Mouse (Mus musculus): ENCODE measurements around the gene Frmd5. TPM values are rescaled to one million over a fixed set of nuclear protein-coding genes. Genes with fewer than 3 reads are reported as not detected.

The Frmd5 gene
- total RNA-seq, 1 experiment from 2014 or later, result not detected

GRCm38 (mm10) chr2:121787271-121787670 is 19.6 kb downstream of the Frmd5 start:
- no peak for ATAC-seq (ENCODE audit: extremely low read depth, insufficient number of reproducible peaks, low FRiP score, poor library complexity, severe bottlenecking)

GRCm38 (mm10) chr2:121776219-121776618 is 30.7 kb downstream of the Frmd5 start:
- ATAC-seq (ENCODE audit: extremely low read depth, insufficient number of reproducible peaks, low FRiP score, poor library complexity, severe bottlenecking), result no peak

- no peak for ATAC-seq (ENCODE audit: extremely low read depth, insufficient number of reproducible peaks, low FRiP score, poor library complexity, severe bottlenecking)
Measured at GRCm38 (mm10) chr2:121764851-121765250, 42.0 kb downstream of the Frmd5 start.

- no peak for ATAC-seq (ENCODE audit: extremely low read depth, insufficient number of reproducible peaks, low FRiP score, poor library complexity, severe bottlenecking)
Measured at GRCm38 (mm10) chr2:121761861-121762260, 45.0 kb downstream of the Frmd5 start.

- no peak for ATAC-seq (ENCODE audit: extremely low read depth, insufficient number of reproducible peaks, low FRiP score, poor library complexity, severe bottlenecking)
Measured at GRCm38 (mm10) chr2:121761281-121761795, 45.5 kb downstream of the Frmd5 start.

GRCm38 (mm10) chr2:121760646-121761045 is 46.2 kb downstream of the Frmd5 start:
- no peak for ATAC-seq (ENCODE audit: extremely low read depth, insufficient number of reproducible peaks, low FRiP score, poor library complexity, severe bottlenecking)

GRCm38 (mm10) chr2:121758258-121758657 is 48.6 kb downstream of the Frmd5 start:
- ATAC-seq (ENCODE audit: extremely low read depth, insufficient number of reproducible peaks, low FRiP score, poor library complexity, severe bottlenecking), result no peak

- no peak for ATAC-seq (ENCODE audit: extremely low read depth, insufficient number of reproducible peaks, low FRiP score, poor library complexity, severe bottlenecking)
Measured at GRCm38 (mm10) chr2:121756336-121756735, 50.6 kb downstream of the Frmd5 start.

- no peak for ATAC-seq (ENCODE audit: extremely low read depth, insufficient number of reproducible peaks, low FRiP score, poor library complexity, severe bottlenecking)
Measured at GRCm38 (mm10) chr2:121755056-121755455, 51.8 kb downstream of the Frmd5 start.

- ATAC-seq (ENCODE audit: extremely low read depth, insufficient number of reproducible peaks, low FRiP score, poor library complexity, severe bottlenecking), result no peak
Measured at GRCm38 (mm10) chr2:121750121-121750520, 56.8 kb downstream of the Frmd5 start.

GRCm38 (mm10) chr2:121741151-121741550 is 65.7 kb downstream of the Frmd5 start:
- no peak for ATAC-seq (ENCODE audit: extremely low read depth, insufficient number of reproducible peaks, low FRiP score, poor library complexity, severe bottlenecking)

- no peak for ATAC-seq (ENCODE audit: extremely low read depth, insufficient number of reproducible peaks, low FRiP score, poor library complexity, severe bottlenecking)
Measured at GRCm38 (mm10) chr2:121739410-121739809, 67.5 kb downstream of the Frmd5 start.

GRCm38 (mm10) chr2:121733426-121733825 is 73.5 kb downstream of the Frmd5 start:
- ATAC-seq (ENCODE audit: extremely low read depth, insufficient number of reproducible peaks, low FRiP score, poor library complexity, severe bottlenecking), result no peak

GRCm38 (mm10) chr2:121730486-121730885 is 76.4 kb downstream of the Frmd5 start:
- no peak for ATAC-seq (ENCODE audit: extremely low read depth, insufficient number of reproducible peaks, low FRiP score, poor library complexity, severe bottlenecking)

GRCm38 (mm10) chr2:121728907-121729575 is 77.8 kb downstream of the Frmd5 start:
- ATAC-seq (ENCODE audit: extremely low read depth, insufficient number of reproducible peaks, low FRiP score, poor library complexity, severe bottlenecking), result no peak

GRCm38 (mm10) chr2:121724866-121725265 is 82.0 kb downstream of the Frmd5 start:
- no peak for ATAC-seq (ENCODE audit: extremely low read depth, insufficient number of reproducible peaks, low FRiP score, poor library complexity, severe bottlenecking)

- ATAC-seq (ENCODE audit: extremely low read depth, insufficient number of reproducible peaks, low FRiP score, poor library complexity, severe bottlenecking), result no peak
Measured at GRCm38 (mm10) chr2:121723796-121724195, 83.1 kb downstream of the Frmd5 start.

- no peak for ATAC-seq (ENCODE audit: extremely low read depth, insufficient number of reproducible peaks, low FRiP score, poor library complexity, severe bottlenecking)
Measured at GRCm38 (mm10) chr2:121719000-121719399, 87.9 kb downstream of the Frmd5 start.

GRCm38 (mm10) chr2:121717133-121717532 is 89.8 kb downstream of the Frmd5 start:
- ATAC-seq (ENCODE audit: extremely low read depth, insufficient number of reproducible peaks, low FRiP score, poor library complexity, severe bottlenecking), result no peak

- no peak for ATAC-seq (ENCODE audit: extremely low read depth, insufficient number of reproducible peaks, low FRiP score, poor library complexity, severe bottlenecking)
Measured at GRCm38 (mm10) chr2:121713567-121713966, 93.3 kb downstream of the Frmd5 start.

Measured in neutrophil, adult 5-6 weeks (primary cell).